Mouse (Mus musculus): Measurements from ENCODE around the gene Msmo1. TPM values are rescaled to one million over a fixed set of nuclear protein-coding genes. Genes with fewer than 3 reads are reported as not detected.

Msmo1 gene
- polyA plus RNA-seq, 1 experiment from 2014 or later, result 143 TPM

- ATAC-seq (ENCODE audit: insufficient read depth, low FRiP score), result no peak
- no peaks in the 10 kb centered on the region for H3K27me3 ChIP-seq (ENCODE audit: control insufficient read depth, insufficient read depth, low read length)
These were observed 29.2 kb upstream of the Msmo1 start for GRCm38 (mm10) chr8:64762751-64763150.

GRCm38 (mm10) chr8:64761430-64761829 lies 27.8 kb upstream of the Msmo1 start:
- H3K4me2 ChIP-seq (ENCODE audit: low read depth, low read length), result no peak overlapping the region
- H3K4me1 ChIP-seq (ENCODE audit: control insufficient read depth, insufficient read depth, low read length), result no peaks in the 10 kb centered on the region
- H3K9ac ChIP-seq (ENCODE audit: low read length), result no peak overlapping the region
- ATAC-seq (ENCODE audit: insufficient read depth, low FRiP score), result peak; percentile 56
- no peaks in the 10 kb centered on the region for H3K9me3 ChIP-seq (replicated peaks; ENCODE audit: control insufficient read depth, low read length)
- H3K27ac ChIP-seq (ENCODE audit: low read length), result no peak overlapping the region
- H3K4me3 ChIP-seq (replicated peaks; ENCODE audit: low read length), result no peak overlapping the region
- 65% methylated on average over 8 of the region's 8 CpGs for WGBS
- H3K36me3 ChIP-seq (ENCODE audit: control insufficient read depth, insufficient read depth, low read length), result 0 out of 2 replicates have a peak, but pooled peaks cover 4% of the 10 kb centered on the region
- no peaks in the 10 kb centered on the region for H3K27me3 ChIP-seq (ENCODE audit: control insufficient read depth, insufficient read depth, low read length)

More at GRCm38 (mm10) chr8:64762751-64763150, 29.2 kb upstream of the Msmo1 start:
- 83% methylated on average over 1 of the region's 1 CpGs for WGBS
- 0 out of 2 replicates have a peak, but pooled peaks cover 3% of the 10 kb centered on the region for H3K36me3 ChIP-seq (ENCODE audit: control insufficient read depth, insufficient read depth, low read length)
- H3K27ac ChIP-seq (ENCODE audit: low read length), result no peak overlapping the region
- H3K9ac ChIP-seq (ENCODE audit: low read length), result no peak overlapping the region
- no peak overlapping the region for H3K4me2 ChIP-seq (ENCODE audit: low read depth, low read length)
- H3K4me1 ChIP-seq (ENCODE audit: control insufficient read depth, insufficient read depth, low read length), result no peaks in the 10 kb centered on the region
- no peaks in the 10 kb centered on the region for H3K9me3 ChIP-seq (replicated peaks; ENCODE audit: control insufficient read depth, low read length)
- no peak overlapping the region for H3K4me3 ChIP-seq (replicated peaks; ENCODE audit: low read length)

DNA sequence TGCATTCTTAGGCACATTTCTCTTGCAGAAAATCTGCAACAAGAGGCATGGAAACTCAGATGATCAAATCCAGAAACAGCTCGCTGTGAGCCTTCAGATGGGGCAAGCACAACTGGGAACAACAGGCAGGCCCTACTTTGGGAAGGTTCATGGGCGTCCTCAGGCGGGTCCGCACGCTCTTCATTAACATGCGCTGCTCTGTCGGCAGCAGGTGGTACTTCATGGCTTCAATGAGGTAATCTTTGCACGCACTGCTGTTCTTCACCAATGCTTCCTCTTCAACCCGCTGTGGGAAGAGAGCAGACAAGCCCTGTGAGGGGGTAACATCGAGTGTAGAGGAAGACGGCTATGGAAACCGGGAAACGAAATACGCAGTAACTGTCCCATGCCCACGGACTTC lies 24.4 kb upstream of the Msmo1 start:
- no peaks in the 10 kb centered on the region for H3K9me3 ChIP-seq (replicated peaks; ENCODE audit: control insufficient read depth, low read length)
- H3K4me1 ChIP-seq (ENCODE audit: control insufficient read depth, insufficient read depth, low read length), result no peaks in the 10 kb centered on the region
- no peak overlapping the region for H3K9ac ChIP-seq (ENCODE audit: low read length)
- ATAC-seq (ENCODE audit: insufficient read depth, low FRiP score), result no peak
- WGBS, result 91% methylated on average over 15 of the region's 15 CpGs
- H3K4me3 ChIP-seq (replicated peaks; ENCODE audit: low read length), result no peak overlapping the region
- H3K4me2 ChIP-seq (ENCODE audit: low read depth, low read length), result no peak overlapping the region
- no peaks in the 10 kb centered on the region for H3K27me3 ChIP-seq (ENCODE audit: control insufficient read depth, insufficient read depth, low read length)
- H3K27ac ChIP-seq (ENCODE audit: low read length), result no peak overlapping the region
- H3K36me3 ChIP-seq (ENCODE audit: control insufficient read depth, insufficient read depth, low read length), result 0 out of 2 replicates have a peak, but pooled peaks cover 4% of the 10 kb centered on the region

DNA sequence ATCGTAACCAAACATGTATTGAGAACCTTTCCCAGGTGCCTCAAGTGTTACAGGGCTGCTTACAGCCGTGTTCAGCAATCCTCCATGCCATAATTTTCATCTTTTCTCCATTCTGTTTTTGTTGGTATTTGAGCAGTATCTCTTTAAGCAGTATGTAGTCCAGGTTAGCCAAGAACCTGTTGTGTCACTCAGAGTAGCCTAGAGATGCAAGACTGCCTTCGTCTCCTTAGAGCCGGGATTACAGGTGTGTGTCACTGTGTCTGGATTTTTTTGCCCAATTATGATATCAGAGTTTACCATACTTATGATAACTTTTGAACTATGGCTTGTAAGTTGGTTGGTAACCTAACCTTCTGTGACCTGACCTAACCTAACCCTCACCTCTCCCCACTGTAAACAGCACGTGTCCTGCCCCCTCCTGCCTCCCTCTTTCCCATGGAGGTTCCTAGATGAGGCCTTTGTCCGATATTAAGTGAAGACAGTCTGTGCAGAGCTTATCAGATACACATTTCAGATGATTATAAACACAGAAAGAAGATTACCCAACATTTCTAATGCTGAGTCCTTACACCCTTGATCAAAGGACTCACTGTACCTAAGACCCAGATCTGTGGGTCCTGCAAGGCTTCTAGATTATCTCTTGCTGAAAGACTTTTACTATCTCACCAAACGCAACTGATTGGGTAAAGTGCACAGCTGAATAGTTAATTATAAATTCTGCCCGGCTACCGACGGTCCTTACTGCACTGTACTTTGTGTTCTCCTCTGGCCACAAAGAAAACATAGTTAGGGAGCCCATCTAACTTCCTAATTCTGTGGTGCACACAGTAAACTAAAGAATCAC lies 12.8 kb upstream of the Msmo1 start:
- H3K27me3 ChIP-seq (ENCODE audit: control insufficient read depth, insufficient read depth, low read length), result no peaks in the 10 kb centered on the region
- no peak overlapping the region for H3K4me3 ChIP-seq (replicated peaks; ENCODE audit: low read length)
- no peaks in the 10 kb centered on the region for H3K4me1 ChIP-seq (ENCODE audit: control insufficient read depth, insufficient read depth, low read length)
- no peak for ATAC-seq (ENCODE audit: insufficient read depth, low FRiP score)
- no peaks in the 10 kb centered on the region for H3K9me3 ChIP-seq (replicated peaks; ENCODE audit: control insufficient read depth, low read length)
- H3K9ac ChIP-seq (ENCODE audit: low read length), result no peak overlapping the region
- no peak overlapping the region for H3K27ac ChIP-seq (ENCODE audit: low read length)
- H3K36me3 ChIP-seq (ENCODE audit: control insufficient read depth, insufficient read depth, low read length), result peaks cover 6% of the 10 kb centered on the region; the same call in 1 of the 2 replicates
- H3K4me2 ChIP-seq (ENCODE audit: low read depth, low read length), result no peak overlapping the region
- WGBS, result 61% methylated on average over 10 of the region's 10 CpGs

- H3K27me3 ChIP-seq (ENCODE audit: control insufficient read depth, insufficient read depth, low read length), result no peaks in the 10 kb centered on the region
- no peak for ATAC-seq (ENCODE audit: insufficient read depth, low FRiP score)
- no peak overlapping the region for H3K27ac ChIP-seq (ENCODE audit: low read length)
- no peaks in the 10 kb centered on the region for H3K4me1 ChIP-seq (ENCODE audit: control insufficient read depth, insufficient read depth, low read length)
- no peak overlapping the region for H3K4me3 ChIP-seq (replicated peaks; ENCODE audit: low read length)
- no peaks in the 10 kb centered on the region for H3K36me3 ChIP-seq (ENCODE audit: control insufficient read depth, insufficient read depth, low read length)
- no peaks in the 10 kb centered on the region for H3K9me3 ChIP-seq (replicated peaks; ENCODE audit: control insufficient read depth, low read length)
- no peak overlapping the region for H3K4me2 ChIP-seq (ENCODE audit: low read depth, low read length)
- H3K9ac ChIP-seq (ENCODE audit: low read length), result no peak overlapping the region
- 85% methylated on average over 13 of the region's 13 CpGs for WGBS
These were observed 7.1 kb upstream of the Msmo1 start for GRCm38 (mm10) chr8:64740547-64741211.

DNA sequence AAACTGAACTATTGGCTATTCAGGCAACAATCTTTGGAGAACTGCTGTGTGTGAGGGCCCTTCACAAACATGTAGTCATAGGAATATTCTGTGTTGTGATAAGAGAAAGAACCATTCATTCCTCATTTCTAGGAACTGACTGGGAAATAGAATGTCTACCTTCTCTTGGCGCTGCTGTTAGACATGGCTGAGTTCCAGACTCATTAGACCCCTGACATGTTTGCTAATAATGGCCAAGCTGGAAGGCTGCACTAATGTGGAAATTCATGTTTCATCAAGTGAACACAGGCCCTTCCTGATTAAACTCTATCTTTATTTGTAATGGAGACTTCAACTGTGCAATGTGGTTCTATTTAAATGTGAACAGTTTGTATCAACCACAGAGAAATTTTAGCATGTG lies 5.3 kb upstream of the Msmo1 start:
- 68% methylated on average over 1 of the region's 1 CpGs for WGBS
- H3K9ac ChIP-seq (ENCODE audit: low read length), result no peak overlapping the region
- no peak overlapping the region for H3K4me3 ChIP-seq (replicated peaks; ENCODE audit: low read length)
- no peaks in the 10 kb centered on the region for H3K4me1 ChIP-seq (ENCODE audit: control insufficient read depth, insufficient read depth, low read length)
- no peak overlapping the region for H3K27ac ChIP-seq (ENCODE audit: low read length)
- H3K36me3 ChIP-seq (ENCODE audit: control insufficient read depth, insufficient read depth, low read length), result no peaks in the 10 kb centered on the region
- ATAC-seq (ENCODE audit: insufficient read depth, low FRiP score), result no peak
- H3K9me3 ChIP-seq (replicated peaks; ENCODE audit: control insufficient read depth, low read length), result no peaks in the 10 kb centered on the region
- no peaks in the 10 kb centered on the region for H3K27me3 ChIP-seq (ENCODE audit: control insufficient read depth, insufficient read depth, low read length)
- H3K4me2 ChIP-seq (ENCODE audit: low read depth, low read length), result no peak overlapping the region

GRCm38 (mm10) chr8:64736767-64737323 lies 3.3 kb upstream of the Msmo1 start:
- no peak for ATAC-seq (ENCODE audit: insufficient read depth, low FRiP score)
- H3K4me2 ChIP-seq (ENCODE audit: low read depth, low read length), result no peak overlapping the region
- 76% methylated on average over 3 of the region's 3 CpGs for WGBS
- H3K27ac ChIP-seq (ENCODE audit: low read length), result no peak overlapping the region
- H3K4me3 ChIP-seq (replicated peaks; ENCODE audit: low read length), result no peak overlapping the region
- no peaks in the 10 kb centered on the region for H3K27me3 ChIP-seq (ENCODE audit: control insufficient read depth, insufficient read depth, low read length)
- no peak overlapping the region for H3K9ac ChIP-seq (ENCODE audit: low read length)
- no peaks in the 10 kb centered on the region for H3K9me3 ChIP-seq (replicated peaks; ENCODE audit: control insufficient read depth, low read length)
- no peaks in the 10 kb centered on the region for H3K36me3 ChIP-seq (ENCODE audit: control insufficient read depth, insufficient read depth, low read length)
- H3K4me1 ChIP-seq (ENCODE audit: control insufficient read depth, insufficient read depth, low read length), result no peaks in the 10 kb centered on the region

- H3K4me3 ChIP-seq (replicated peaks; ENCODE audit: low read length), result no peak overlapping the region
- no peaks in the 10 kb centered on the region for H3K9me3 ChIP-seq (replicated peaks; ENCODE audit: control insufficient read depth, low read length)
- peaks cover 2% of the 10 kb centered on the region; the same call in 1 of the 2 replicates for H3K36me3 ChIP-seq (ENCODE audit: control insufficient read depth, insufficient read depth, low read length)
- no peak overlapping the region for H3K27ac ChIP-seq (ENCODE audit: low read length)
- no peaks in the 10 kb centered on the region for H3K27me3 ChIP-seq (ENCODE audit: control insufficient read depth, insufficient read depth, low read length)
- H3K9ac ChIP-seq (ENCODE audit: low read length), result no peak overlapping the region
- no peak for ATAC-seq (ENCODE audit: insufficient read depth, low FRiP score)
- H3K4me1 ChIP-seq (ENCODE audit: control insufficient read depth, insufficient read depth, low read length), result no peaks in the 10 kb centered on the region
- H3K4me2 ChIP-seq (ENCODE audit: low read depth, low read length), result no peak overlapping the region
- whole genome bisulfite sequencing, result 84% methylated on average over 8 of the region's 8 CpGs
These were observed 1.6 kb upstream of the Msmo1 start for GRCm38 (mm10) chr8:64735161-64735560.

GRCm38 (mm10) chr8:64732596-64732995 lies 996 bp downstream of the Msmo1 start:
- 6% methylated on average over 9 of the region's 9 CpGs for WGBS

More at GRCm38 (mm10) chr8:64732596-64732995, 996 bp downstream of the Msmo1 start:
- peaks cover 3% of the 10 kb centered on the region; the same call in 1 of the 2 replicates for H3K4me1 ChIP-seq (ENCODE audit: control insufficient read depth, insufficient read depth, low read length)
- H3K4me3 ChIP-seq (replicated peaks; ENCODE audit: low read length), result peak overlapping the region; percentile 83
- peak overlapping the region; percentile 79 for H3K9ac ChIP-seq (ENCODE audit: low read length)
- H3K9me3 ChIP-seq (replicated peaks; ENCODE audit: control insufficient read depth, low read length), result no peaks in the 10 kb centered on the region
- H3K4me2 ChIP-seq (ENCODE audit: low read depth, low read length), result peak overlapping the region; percentile 55
- peak overlapping the region; percentile 80 for H3K27ac ChIP-seq (ENCODE audit: low read length)
- no peak for ATAC-seq (ENCODE audit: insufficient read depth, low FRiP score)
- H3K36me3 ChIP-seq (ENCODE audit: control insufficient read depth, insufficient read depth, low read length), result peaks cover 2% of the 10 kb centered on the region; the same call in 1 of the 2 replicates
- H3K27me3 ChIP-seq (ENCODE audit: control insufficient read depth, insufficient read depth, low read length), result no peaks in the 10 kb centered on the region
